Mouse (Mus musculus) hindbrain, embryonic 15.5 days (tissue): Measurements from ENCODE around the gene Osbpl2. TPM values are rescaled to one million over a fixed set of nuclear protein-coding genes. Genes with fewer than 3 reads are reported as not detected.

Experiments used
- microRNA-seq: library from miRNA; unstranded; fragments of <30 nt; microRNA quantifications from one replicate; pipeline ENCODE4, GENCODE M21; 2016
- polyA plus RNA-seq: library from polyadenylated mRNA; unstranded; fragments of >200 nt; fragmentation: Nextera tagmentation; extraction: Ambion mirVana; gene quantifications from 2 replicates; pipeline ENCODE4 v1.2.1, GENCODE M21; 2015

Gene Osbpl2
- polyA plus RNA-seq, 1 experiment from 2014 or later: 72.7 TPM

Small RNAs within 50 kb of the gene (microRNA-seq; reads per million reads assigned to microRNA genes)
- gene Mir7005: not detected

Other genes with a start within 250 kb of the Osbpl2 start
- 3.5 and 3.7 TPM in 2 replicates for gene Taf4, start 142.7 kb upstream of the Osbpl2 start, polyA plus RNA-seq
- 18.8 and 20.5 TPM in 2 replicates for gene Lsm14b, start 94.3 kb upstream of the Osbpl2 start, polyA plus RNA-seq
- gene Psma7, start 76.9 kb upstream of the Osbpl2 start, polyA plus RNA-seq: 541 and 546 TPM in 2 replicates
- 51.5 and 58.7 TPM in 2 replicates for gene Ss18l1, start 76.8 kb upstream of the Osbpl2 start, polyA plus RNA-seq
- 30.3 and 34.8 TPM in 2 replicates for gene Mtg2, start 48.7 kb upstream of the Osbpl2 start, polyA plus RNA-seq
- 2.0 and 2.6 TPM in 2 replicates for gene Hrh3, start 14.8 kb upstream of the Osbpl2 start, polyA plus RNA-seq
- 189 and 207 TPM in 2 replicates for gene Adrm1, start 52.2 kb downstream of the Osbpl2 start, polyA plus RNA-seq
- gene Lama5, start 106.6 kb downstream of the Osbpl2 start, polyA plus RNA-seq: 2.5 and 3.5 TPM in 2 replicates
- gene Rps21, start 138.1 kb downstream of the Osbpl2 start, polyA plus RNA-seq: 337 and 391 TPM in 2 replicates
- gene Cables2, start 154.2 kb downstream of the Osbpl2 start, polyA plus RNA-seq: 27.0 and 29.6 TPM in 2 replicates
- not detected in 2 replicates for gene Rbbp8nl, start 170.6 kb downstream of the Osbpl2 start, polyA plus RNA-seq
- not detected in 2 replicates for gene Gata5, start 215.4 kb downstream of the Osbpl2 start, polyA plus RNA-seq